Mouse (Mus musculus) heart, adult 11 months (tissue): ENCODE measurements around the gene Ncf2.

Experiments used
- DNase-seq: peaks from one replicate; pipeline ENCODE4 v3.0.0; 2022

Gene Ncf2

DNA sequence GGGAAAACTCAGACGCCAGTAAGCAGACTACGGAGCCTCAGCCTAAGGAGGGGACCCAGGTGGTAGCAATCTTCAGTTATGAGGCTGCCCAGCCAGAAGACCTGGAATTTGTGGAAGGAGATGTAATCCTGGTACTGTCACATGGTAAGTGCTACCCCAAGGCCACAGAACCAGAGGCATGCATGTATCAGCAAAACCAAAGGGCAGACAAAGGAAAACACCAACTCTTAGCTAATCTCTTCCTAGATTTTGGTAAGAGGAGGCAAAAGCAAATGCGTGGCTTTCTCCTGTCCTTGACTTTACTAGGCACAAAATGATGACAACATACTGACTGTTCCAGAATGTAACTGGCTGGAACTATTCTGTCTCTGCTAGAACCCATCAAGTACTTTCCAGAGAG is 35.1 kb downstream of the Ncf2 start:
- peak; percentile 75 for DNase-seq

DNA sequence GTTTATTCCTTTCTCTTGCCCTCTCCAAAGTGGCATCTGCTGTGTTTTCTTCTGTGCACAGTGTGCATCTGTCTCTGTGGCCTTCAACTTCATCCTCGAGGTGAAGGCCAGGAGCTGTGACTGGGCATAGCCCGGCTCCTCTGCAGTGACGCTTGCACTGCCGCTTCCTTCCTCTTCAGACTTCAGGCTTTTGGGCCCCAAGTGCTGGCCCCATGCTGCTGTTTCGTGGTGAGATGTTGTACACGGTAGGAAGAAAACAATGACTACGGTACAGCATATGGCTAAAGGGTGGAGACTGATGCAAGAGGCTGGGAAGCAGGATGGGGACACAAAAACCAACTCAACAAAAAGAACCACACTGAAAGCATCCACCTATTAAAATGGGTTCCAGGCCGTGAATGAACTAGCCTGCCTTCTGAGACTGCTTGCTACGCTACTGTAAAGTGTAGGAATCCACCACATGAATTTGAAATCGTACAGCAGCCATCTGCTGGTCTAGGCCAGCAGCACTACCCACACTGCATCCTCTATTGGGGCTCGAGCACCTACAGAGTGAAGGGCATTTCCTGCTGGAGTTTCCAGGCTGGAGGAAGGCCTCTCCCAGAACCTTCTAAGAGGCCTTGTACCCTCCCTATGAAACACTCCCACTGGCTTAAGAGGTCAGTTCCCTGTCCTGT is 38.2 kb downstream of the Ncf2 start:
- no peak for DNase-seq

DNA sequence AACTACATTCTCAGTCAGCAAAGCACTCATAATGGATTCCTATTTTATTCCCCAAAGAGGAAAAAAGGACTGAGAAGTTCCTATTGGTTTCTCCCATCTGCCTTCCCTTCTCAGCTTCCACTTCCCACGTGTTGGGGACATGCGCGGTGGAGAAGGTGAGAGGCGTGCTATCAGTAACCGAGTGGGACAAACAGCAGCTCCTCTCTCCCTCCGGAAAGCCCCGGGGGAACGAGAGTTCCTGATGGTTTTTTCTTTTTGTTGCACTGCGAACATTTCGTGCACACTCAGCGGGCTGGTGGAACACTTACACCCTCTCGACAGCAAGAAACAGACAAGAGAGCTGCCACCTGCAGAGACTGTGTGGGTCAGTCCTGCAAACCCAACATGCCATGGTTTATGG is 38.8 kb downstream of the Ncf2 start:
- DNase-seq: peak; percentile 92

DNA sequence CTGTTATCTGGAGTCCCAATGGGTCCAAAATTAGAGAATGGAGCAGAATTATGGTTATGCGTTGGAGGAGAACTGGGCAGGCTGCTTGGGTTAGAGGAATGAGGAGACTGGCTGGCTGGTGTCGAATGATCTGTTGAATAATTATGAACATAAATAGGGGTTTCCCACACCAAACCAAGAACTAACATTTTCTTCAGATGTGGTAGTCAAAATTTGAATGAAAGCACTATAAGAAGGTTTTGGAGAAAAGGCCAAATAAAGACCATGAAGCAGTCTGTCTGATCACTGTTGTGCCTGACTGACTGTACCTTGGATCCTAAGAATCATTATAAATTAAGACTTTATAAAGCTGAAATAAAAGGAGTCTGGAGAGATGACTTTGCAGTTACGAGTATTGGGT is 40.3 kb downstream of the Ncf2 start:
- no peak for DNase-seq

DNA sequence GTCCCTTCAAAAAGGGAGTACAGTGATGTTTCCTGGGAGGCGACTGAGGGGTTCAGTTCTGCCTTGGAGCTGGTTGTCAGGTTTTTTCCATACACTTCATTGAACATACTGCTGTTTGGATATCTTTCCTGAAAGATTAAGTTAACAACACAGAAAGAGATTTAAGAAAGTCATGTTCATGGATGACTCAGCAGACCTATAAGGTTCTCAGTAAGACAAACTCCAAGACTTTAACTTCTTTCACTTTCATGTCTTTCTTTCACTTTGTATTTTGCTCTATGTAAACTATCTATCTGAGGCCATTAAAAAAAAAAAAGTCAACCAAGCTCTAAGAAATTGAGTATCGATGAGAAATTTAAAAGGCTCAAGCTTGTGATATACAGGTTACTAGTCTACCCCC is 41.1 kb downstream of the Ncf2 start:
- no peak for DNase-seq

DNA sequence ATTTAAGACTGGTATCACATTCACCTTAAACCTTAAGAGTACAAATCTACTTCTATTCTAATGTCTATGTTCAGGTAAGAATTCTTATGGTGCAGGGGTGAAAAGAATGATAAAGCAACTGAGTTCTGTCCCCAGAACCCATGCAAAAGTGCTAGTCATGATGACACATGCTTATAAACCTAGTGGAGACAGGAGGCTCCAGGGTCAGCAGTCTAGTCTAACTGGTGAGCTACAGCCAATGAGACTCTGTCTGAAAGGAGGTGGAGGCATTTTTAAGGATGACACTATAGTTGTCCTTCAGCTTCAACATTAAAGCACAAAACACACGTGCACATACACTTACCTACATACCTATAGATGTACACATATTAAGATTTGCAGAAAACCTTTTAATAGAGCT is 44.6 kb downstream of the Ncf2 start:
- no peak for DNase-seq

DNA sequence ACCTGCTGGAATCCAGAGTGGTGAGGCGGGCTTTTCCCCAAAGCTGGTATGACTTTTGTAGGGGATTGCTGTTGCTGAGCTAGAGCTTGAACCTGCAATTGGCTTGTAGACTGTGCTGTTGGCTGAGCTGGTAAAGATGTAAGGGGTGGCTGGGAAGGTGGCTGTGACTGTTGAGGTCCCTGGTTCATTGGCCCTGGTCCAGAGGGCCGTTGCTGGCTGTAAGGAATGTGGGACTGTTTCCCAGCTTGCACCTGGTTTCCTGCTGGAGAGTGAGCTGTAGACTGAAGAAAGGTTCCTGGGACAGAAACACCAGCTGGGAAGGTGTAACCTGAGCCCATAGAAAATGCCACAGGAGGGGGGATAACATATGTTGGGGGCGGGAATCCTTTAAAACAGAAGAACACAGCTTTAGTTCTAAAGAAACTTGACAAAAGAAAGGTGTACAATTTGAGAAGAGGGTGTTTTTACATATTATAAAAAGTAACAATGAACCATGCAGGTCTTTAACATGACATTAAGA is 45.3 kb downstream of the Ncf2 start:
- peak; percentile 78 for DNase-seq

DNA sequence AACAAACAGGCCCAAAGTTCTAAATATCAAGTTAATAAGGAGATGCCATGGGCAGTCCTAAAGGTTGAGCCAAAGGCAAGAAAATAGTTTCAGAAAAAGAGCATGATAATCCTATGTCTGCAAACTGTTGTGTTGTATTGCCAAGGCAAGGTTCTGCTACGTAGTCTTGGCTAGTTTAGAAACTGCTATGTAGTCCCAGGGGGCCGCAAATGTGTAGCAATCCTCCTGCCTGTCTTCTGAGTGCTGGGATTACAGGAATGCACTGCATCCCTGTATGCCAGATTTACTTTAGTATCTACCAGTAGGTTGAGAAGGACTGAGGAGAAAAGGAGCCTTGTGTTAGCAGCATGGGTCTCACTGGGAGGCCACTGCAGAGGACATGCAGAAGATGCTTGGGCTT is 46.9 kb downstream of the Ncf2 start:
- DNase-seq: peak; percentile 88

DNA sequence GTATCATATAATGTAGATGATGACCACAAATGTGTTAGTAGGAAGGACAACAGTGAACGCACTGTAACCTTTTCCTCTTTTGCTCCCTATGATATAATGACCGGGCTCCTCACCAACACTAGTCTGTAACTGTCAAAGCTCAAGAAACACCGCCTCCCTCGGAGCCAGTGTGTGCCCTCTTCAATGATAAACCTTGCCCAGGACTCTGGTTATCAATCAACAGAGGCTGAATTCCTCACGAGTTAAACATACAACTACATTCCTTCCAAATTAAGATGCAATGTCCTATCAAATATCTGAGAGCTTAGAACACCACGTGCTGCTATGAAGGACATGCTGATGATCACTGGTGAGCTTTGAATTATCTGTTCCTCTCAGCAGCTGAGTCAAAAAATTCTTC is 69.9 kb downstream of the Ncf2 start:
- DNase-seq: no peak

DNA sequence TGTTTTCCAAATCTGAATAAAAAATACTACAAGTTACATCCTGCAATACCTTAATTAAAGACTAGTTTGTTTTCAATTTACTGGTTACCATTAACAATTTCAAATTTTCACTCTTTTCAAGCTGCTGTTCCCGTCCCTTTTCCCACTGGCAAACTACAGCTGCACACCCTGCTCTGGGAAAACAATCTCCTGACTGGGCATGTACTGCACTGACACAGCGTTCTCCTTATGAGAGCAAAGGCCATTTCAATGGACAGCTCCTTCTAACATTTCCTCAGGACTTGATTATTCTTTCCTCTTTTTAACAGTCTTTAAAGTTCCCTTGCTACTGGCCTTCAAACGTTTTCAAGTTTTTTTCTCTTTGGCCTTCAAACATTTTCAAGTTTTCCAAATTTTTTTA is 71.0 kb downstream of the Ncf2 start:
- no peak for DNase-seq
